Mouse (Mus musculus): Measurements from ENCODE around the gene Ubl4a.

GRCm38 (mm10) chrX:74413377-74413776, 40.4 kb upstream of the Ubl4a start:
- TF ChIP-seq TAL1 (IDR thresholded peaks at IDR 0.05; ENCODE audit: low read length) (no peak), GATA1 (IDR thresholded peaks at IDR 0.05; ENCODE audit: low read length) (no peak)

Measured in erythroblast, embryonic 14.5 days (primary cell).